Mouse (Mus musculus) hematopoietic stem cell, adult 5-6 weeks (primary cell): ENCODE measurements around the gene Rptor. TPM values are rescaled to one million over a fixed set of nuclear protein-coding genes. Genes with fewer than 3 reads are reported as not detected.

Source experiments
- ATAC-seq, 2 experiments: fragments of 125-278 bp in 1 of 2; replicated peaks in 1 of 2; 2 replicates each; pipeline ENCODE4 v1.8.0; 2016 to 2017; ENCODE audit warnings: inconsistent platforms in 2 of 2, mild to moderate bottlenecking in 2 of 2, moderate number of reproducible peaks in 2 of 2, low read depth in 1 of 2, moderate TSS enrichment in 1 of 2; ENCODE audit not compliant: low FRiP score in 2 of 2, poor library complexity in 2 of 2, severe bottlenecking in 2 of 2, insufficient read depth in 1 of 2, low TSS enrichment in 1 of 2
- total RNA-seq: library from RNA; stranded (forward); fragments of 172-1452, 232-1000 nt; gene quantifications from 2 replicates; pipeline ENCODE4 v1.2.3, GENCODE M21; 2017

The Rptor gene
- total RNA-seq, 1 experiment from 2014 or later, result 21.8 TPM

GRCm38 (mm10) chr11:119948803-119949202 is 346.1 kb downstream of the Rptor start:
- no peak for ATAC-seq

Other genes with a start within 250 kb of the Rptor start
- 17.1 and 21.2 TPM in 2 replicates for gene Sgsh, start 247.4 kb upstream of the Rptor start, total RNA-seq
- 7.7 and 7.9 TPM in 2 replicates for gene Slc26a11, start 247.3 kb upstream of the Rptor start, total RNA-seq
- 105 and 116 TPM in 2 replicates for gene Rnf213, start 209.8 kb upstream of the Rptor start, total RNA-seq
- 11.3 and 25.1 TPM in 2 replicates for gene Endov, start 111.6 kb upstream of the Rptor start, total RNA-seq
- 0.10 TPM in 1 of 2 replicates, not detected in the other for gene Nptx1, start 55.2 kb upstream of the Rptor start, total RNA-seq